Mouse (Mus musculus) limb, embryonic 14.5 days (tissue): Measurements from ENCODE around the gene Slc38a7. TPM values are rescaled to one million over a fixed set of nuclear protein-coding genes. Genes with fewer than 3 reads are reported as not detected.

Source experiments
- ATAC-seq: fragments of 200-750 bp; cut with Nextera tagmentation; 2 replicates; pipeline ENCODE4 v1.8.0; 2017; ENCODE audit warnings: low read depth, moderate number of reproducible peaks, moderate TSS enrichment; ENCODE audit not compliant: low FRiP score
- DNase-seq: peaks from one replicate; pipeline ENCODE4 v3.0.0-alpha.2; 2015; ENCODE audit warnings: low spot score
- H3K27ac ChIP-seq: fragments of 300-500 bp; sonication (generic); replicated peaks from 2 replicates; pipeline ENCODE4 v1.5.1; 2014; ENCODE audit warnings: low read depth, mild to moderate bottlenecking, low read length, moderate library complexity, mixed read lengths
- H3K27me3 ChIP-seq: fragments of 300-500 bp; sonication (generic); 2 replicates; pipeline ENCODE4 v1.6.1; 2014; ENCODE audit warnings: low read length, mixed read lengths; ENCODE audit not compliant: control insufficient read depth, insufficient read depth
- H3K36me3 ChIP-seq: fragments of 300-500 bp; sonication (generic); 2 replicates; pipeline ENCODE4 v1.6.1; 2014; ENCODE audit warnings: mild to moderate bottlenecking, low read length, moderate library complexity, mixed read lengths; ENCODE audit not compliant: control insufficient read depth, insufficient read depth
- H3K4me1 ChIP-seq: fragments of 300-500 bp; sonication (generic); 2 replicates; pipeline ENCODE4 v1.6.1; 2014; ENCODE audit warnings: antibody characterized with exemption, low read length, mixed read lengths; ENCODE audit not compliant: control insufficient read depth, insufficient read depth
- H3K4me2 ChIP-seq: fragments of 300-500 bp; sonication (generic); replicated peaks from 2 replicates; pipeline ENCODE4 v1.6.1; 2014; ENCODE audit warnings: low read depth, mild to moderate bottlenecking, low read length, moderate library complexity; ENCODE audit not compliant: severe bottlenecking
- H3K4me3 ChIP-seq: fragments of 300-500 bp; sonication (generic); replicated peaks from 2 replicates; pipeline ENCODE4 v1.5.1; 2014; ENCODE audit warnings: low read length
- H3K9ac ChIP-seq: fragments of 300-500 bp; sonication (generic); 2 replicates; pipeline ENCODE4 v1.6.1; 2014; ENCODE audit warnings: mild to moderate bottlenecking, low read depth, low read length, moderate library complexity; ENCODE audit not compliant: severe bottlenecking
- H3K9me3 ChIP-seq: fragments of 300-500 bp; sonication (generic); 2 replicates; pipeline ENCODE4 v1.6.1; 2016; ENCODE audit warnings: low read length; ENCODE audit not compliant: control insufficient read depth
- POLR2A ChIP-seq: fragments of 200-500 bp; IDR thresholded peaks from 2 replicates; pipeline ENCODE4 v1.8.0; 2012; ENCODE audit warnings: inconsistent platforms, mild to moderate bottlenecking, moderate library complexity, borderline replicate concordance; ENCODE audit not compliant: insufficient read depth, insufficient read length; ENCODE audit errors: extremely low read depth
- WGBS: fragments of 180-500 bp; shearing (Covaris S2); extraction: QIAGEN DNeasy Blood & Tissue Kit; methylation state at CpG from one replicate; pipeline ENCODE4 v1.1.7; 2014; 5-methylcytosine and 5-hydroxymethylcytosine counted together
- polyA plus RNA-seq, 2 experiments: library from polyadenylated mRNA; depleted of rRNA in 1 of 2; stranded (reverse) in 1 of 2; unstranded in 1 of 2; fragments of >200 nt; fragmentation: Nextera tagmentation in 1 of 2; extraction: Ambion mirVana in 1 of 2; gene quantifications; 2 replicates each; pipeline versions ENCODE4 v1.2.1 to v1.2.3; 2012 to 2014

Slc38a7 gene
- polyA plus RNA-seq, 2 experiments: 16.1 to 16.8 TPM

DNA sequence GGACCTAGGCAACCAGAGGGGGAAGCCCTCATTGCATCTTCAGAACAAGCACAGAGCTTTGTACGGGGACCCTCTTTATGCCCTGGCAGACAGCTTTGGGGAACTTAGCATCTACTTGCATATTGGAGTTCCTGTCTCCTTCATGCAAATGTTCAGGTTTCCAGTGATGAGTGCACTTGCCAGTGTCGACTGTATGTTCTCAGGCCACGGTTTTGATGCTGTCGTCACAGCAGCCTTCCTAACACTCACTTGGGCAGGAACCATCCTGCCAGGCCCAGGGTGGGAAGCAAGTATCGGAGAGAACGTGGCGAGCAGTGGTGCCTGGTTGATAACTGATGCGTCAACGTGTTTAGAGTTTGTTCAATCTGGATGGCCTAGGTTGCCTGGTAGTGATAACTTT is 28.9 kb upstream of the Slc38a7 start:
- peaks cover 3% of the 10 kb centered on the region; the same call in 1 of the 2 replicates for H3K36me3 ChIP-seq
- H3K9ac ChIP-seq: no peak overlapping the region
- no peak for TF ChIP-seq POLR2A
- no peaks in the 10 kb centered on the region for H3K9me3 ChIP-seq
- 90% methylated on average over 9 of the region's 9 CpGs for WGBS
- H3K27me3 ChIP-seq: no peaks in the 10 kb centered on the region
- peaks cover 3% of the 10 kb centered on the region; the same call in 1 of the 2 replicates for H3K4me1 ChIP-seq
- no peak for DNase-seq
- no peak for ATAC-seq
- no peak overlapping the region for H3K4me2 ChIP-seq
- no peak overlapping the region for H3K27ac ChIP-seq
- H3K4me3 ChIP-seq: no peak overlapping the region

DNA sequence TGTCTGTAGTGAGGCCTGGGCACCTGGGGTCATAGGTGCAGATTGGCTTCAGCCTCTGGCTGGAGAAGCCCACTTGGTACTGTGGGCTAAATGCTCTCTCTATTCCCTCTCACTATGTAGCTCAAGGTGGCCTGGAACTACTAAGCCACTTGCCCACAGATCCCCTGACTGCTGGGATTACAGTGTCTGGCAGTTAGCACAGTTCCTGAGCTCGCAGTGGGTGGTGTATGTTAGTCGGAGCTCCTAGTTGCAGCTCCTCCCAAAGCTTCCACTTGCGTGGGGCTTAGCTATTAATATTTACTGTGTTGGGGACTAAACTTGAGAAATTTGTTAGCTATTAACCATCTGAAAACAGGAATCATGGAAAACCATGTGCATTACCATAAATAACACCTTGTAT is 28.2 kb upstream of the Slc38a7 start:
- Histone ChIP-seq H3K9ac (no peak overlapping the region), H3K9me3 (no peaks in the 10 kb centered on the region), H3K27ac (no peak overlapping the region), H3K27me3 (no peaks in the 10 kb centered on the region), H3K4me3 (no peak overlapping the region), H3K36me3 (peaks cover 9% of the 10 kb centered on the region), H3K4me2 (no peak overlapping the region), H3K4me1 (no peaks in the 10 kb centered on the region; the same call in 1 of the 2 replicates)
- 72% methylated on average over 3 of the region's 3 CpGs for WGBS
- TF ChIP-seq POLR2A: no peak
- ATAC-seq (no peak), DNase-seq (no peak)

DNA sequence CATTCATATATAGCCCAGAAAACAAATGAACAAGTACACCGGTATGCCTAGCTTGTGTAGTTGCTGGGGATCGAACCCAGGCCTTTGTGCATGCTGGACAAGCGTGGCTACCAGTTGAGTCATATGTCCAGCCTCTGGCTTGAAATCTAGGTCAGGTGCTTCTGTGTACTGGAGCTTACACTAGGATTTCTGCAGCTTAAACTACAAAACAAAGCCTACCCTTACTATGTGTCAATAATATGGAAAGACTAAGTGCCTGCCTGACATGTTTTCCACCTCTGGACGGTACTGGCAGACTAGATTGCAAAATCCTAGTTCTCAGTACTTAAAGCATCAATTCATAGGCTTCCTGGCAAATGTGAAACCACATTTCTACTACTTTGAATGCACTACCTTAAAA is 26.5 kb upstream of the Slc38a7 start:
- TF ChIP-seq POLR2A: no peak
- no peak overlapping the region for H3K4me3 ChIP-seq
- H3K9ac ChIP-seq: no peak overlapping the region
- no peak overlapping the region for H3K27ac ChIP-seq
- no peaks in the 10 kb centered on the region for H3K27me3 ChIP-seq
- no peaks in the 10 kb centered on the region for H3K9me3 ChIP-seq
- H3K36me3 ChIP-seq: peaks cover 22% of the 10 kb centered on the region
- H3K4me2 ChIP-seq: no peak overlapping the region
- ATAC-seq: no peak
- no peak for DNase-seq
- 94% methylated on average over 4 of the region's 4 CpGs for WGBS
- H3K4me1 ChIP-seq: no peaks in the 10 kb centered on the region

DNA sequence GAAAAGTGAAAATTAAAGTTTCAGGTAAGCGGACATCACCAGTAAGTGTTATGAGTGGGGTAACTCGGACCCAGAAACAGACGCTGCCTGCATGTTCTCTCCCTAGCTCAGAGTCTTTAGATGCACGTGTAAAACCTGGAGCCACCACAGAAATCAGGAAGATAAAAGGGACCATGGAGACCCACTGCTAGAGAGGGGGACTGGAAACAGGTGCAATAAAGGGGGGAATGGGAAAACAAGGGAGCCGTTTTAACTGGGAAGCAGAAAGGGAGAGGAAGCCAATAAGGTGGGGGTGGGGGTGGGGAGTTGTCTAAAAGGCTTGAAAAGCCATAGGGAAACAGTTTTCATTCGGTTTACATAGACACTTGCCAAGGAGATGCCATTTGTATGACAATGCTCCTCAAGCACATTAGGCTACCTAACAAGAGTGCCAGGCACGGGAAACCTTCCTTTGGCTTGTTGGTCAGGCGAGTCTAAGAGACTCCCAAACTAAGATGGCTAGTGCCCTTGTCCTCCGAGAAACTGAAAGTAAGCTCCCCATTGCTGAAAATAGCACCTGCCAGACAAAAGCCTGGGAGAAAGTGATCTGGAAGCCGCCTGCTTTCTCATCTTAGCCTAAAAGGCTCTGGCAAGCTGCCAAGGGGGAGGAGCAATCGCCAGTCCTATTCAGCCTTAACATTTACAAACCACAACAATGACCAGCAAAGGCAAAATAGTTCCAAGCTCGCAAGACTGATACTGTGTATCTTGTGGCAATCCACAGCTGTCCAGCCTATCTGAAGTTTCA is 25.0 kb upstream of the Slc38a7 start:
- 63% methylated on average over 12 of the region's 12 CpGs for WGBS
- Histone ChIP-seq H3K4me2 (no peak overlapping the region), H3K9me3 (no peaks in the 10 kb centered on the region), H3K27me3 (no peaks in the 10 kb centered on the region), H3K4me3 (no peak overlapping the region), H3K36me3 (peaks cover 36% of the 10 kb centered on the region), H3K4me1 (no peaks in the 10 kb centered on the region), H3K9ac (no peak overlapping the region), H3K27ac (no peak overlapping the region)
- ATAC-seq (no peak), DNase-seq (peak; percentile 37)
- TF ChIP-seq POLR2A: no peak

DNA sequence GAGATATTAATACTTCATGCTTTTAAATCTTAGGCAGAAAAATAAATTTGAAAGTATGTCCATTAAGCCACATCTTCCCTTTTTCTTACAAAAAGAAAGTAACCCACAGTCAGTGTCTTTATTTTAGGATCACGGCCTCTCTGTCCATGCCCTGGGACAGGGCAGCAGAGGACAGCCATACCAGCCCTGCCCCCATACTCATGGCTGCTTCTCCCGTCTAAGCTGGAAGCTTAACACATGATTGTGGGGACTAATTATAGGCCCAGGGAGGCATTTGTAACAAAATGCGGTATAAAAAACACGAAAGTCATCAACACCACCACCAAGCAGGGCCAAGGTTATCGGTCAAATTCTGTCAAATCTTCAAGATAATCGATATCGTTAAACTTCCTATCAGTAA is 21.9 kb upstream of the Slc38a7 start:
- Histone ChIP-seq H3K9me3 (no peaks in the 10 kb centered on the region), H3K36me3 (peaks cover 65% of the 10 kb centered on the region), H3K4me3 (no peak overlapping the region), H3K9ac (no peak overlapping the region), H3K27ac (no peak overlapping the region), H3K27me3 (no peaks in the 10 kb centered on the region), H3K4me1 (no peaks in the 10 kb centered on the region), H3K4me2 (no peak overlapping the region)
- 96% methylated on average over 7 of the region's 7 CpGs for WGBS
- no peak for ATAC-seq
- no peak for DNase-seq
- no peak for TF ChIP-seq POLR2A
